Mouse (Mus musculus): Measurements from ENCODE around the gene Gsk3b.
"Not testable (repeated sequence)": the region's sequence is repeated elsewhere in the genome, so short reads cannot be mapped to it uniquely, and the experiment has no call there.

The Gsk3b gene

GRCm38 (mm10) chr16:38100569-38100968 lies 11.8 kb downstream of the Gsk3b start:
- DNase-seq (ENCODE audit: extremely low read depth, low read depth), result no peak

- DNase-seq (ENCODE audit: extremely low read depth, low read depth), result peak; percentile 65
Observed at GRCm38 (mm10) chr16:38105453-38105852, 16.7 kb downstream of the Gsk3b start.

GRCm38 (mm10) chr16:38106542-38106941 lies 17.7 kb downstream of the Gsk3b start:
- no peak for DNase-seq (ENCODE audit: extremely low read depth, low read depth)

- DNase-seq (ENCODE audit: extremely low read depth, low read depth), result no peak
Observed at GRCm38 (mm10) chr16:38110001-38110400, 21.2 kb downstream of the Gsk3b start.

GRCm38 (mm10) chr16:38110575-38110974 lies 21.8 kb downstream of the Gsk3b start:
- no peak for DNase-seq (ENCODE audit: extremely low read depth, low read depth)

GRCm38 (mm10) chr16:38114074-38114473 lies 25.3 kb downstream of the Gsk3b start:
- no peak for DNase-seq (ENCODE audit: extremely low read depth, low read depth)

GRCm38 (mm10) chr16:38117909-38118308 lies 29.1 kb downstream of the Gsk3b start:
- DNase-seq (ENCODE audit: extremely low read depth, low read depth), result not testable (repeated sequence)

GRCm38 (mm10) chr16:38118723-38119122 lies 29.9 kb downstream of the Gsk3b start:
- DNase-seq (ENCODE audit: extremely low read depth, low read depth), result no peak

- no peak for DNase-seq (ENCODE audit: extremely low read depth, low read depth)
Observed at GRCm38 (mm10) chr16:38119286-38119685, 30.5 kb downstream of the Gsk3b start.

GRCm38 (mm10) chr16:38129171-38129570 lies 40.4 kb downstream of the Gsk3b start:
- no peak for DNase-seq (ENCODE audit: extremely low read depth, low read depth)

GRCm38 (mm10) chr16:38131041-38131440 lies 42.2 kb downstream of the Gsk3b start:
- DNase-seq (ENCODE audit: extremely low read depth, low read depth), result no peak

GRCm38 (mm10) chr16:38131756-38132155 lies 43.0 kb downstream of the Gsk3b start:
- no peak for DNase-seq (ENCODE audit: extremely low read depth, low read depth)

GRCm38 (mm10) chr16:38132210-38132609 lies 43.4 kb downstream of the Gsk3b start:
- no peak for DNase-seq (ENCODE audit: extremely low read depth, low read depth)

GRCm38 (mm10) chr16:38137296-38137695 lies 48.5 kb downstream of the Gsk3b start:
- no peak for DNase-seq (ENCODE audit: extremely low read depth, low read depth)

- DNase-seq (ENCODE audit: extremely low read depth, low read depth), result no peak
Observed at GRCm38 (mm10) chr16:38144898-38145297, 56.1 kb downstream of the Gsk3b start.

- DNase-seq (ENCODE audit: extremely low read depth, low read depth), result no peak
Observed at GRCm38 (mm10) chr16:38150555-38150954, 61.8 kb downstream of the Gsk3b start.

GRCm38 (mm10) chr16:38157854-38158622 lies 69.2 kb downstream of the Gsk3b start:
- DNase-seq (ENCODE audit: extremely low read depth, low read depth), result no peak

GRCm38 (mm10) chr16:38162019-38162418 lies 73.2 kb downstream of the Gsk3b start:
- DNase-seq (ENCODE audit: extremely low read depth, low read depth), result no peak

GRCm38 (mm10) chr16:38164811-38165591 lies 76.2 kb downstream of the Gsk3b start:
- DNase-seq (ENCODE audit: extremely low read depth, low read depth), result no peak

GRCm38 (mm10) chr16:38168971-38169370 lies 80.2 kb downstream of the Gsk3b start:
- no peak for DNase-seq (ENCODE audit: extremely low read depth, low read depth)

- no peak for DNase-seq (ENCODE audit: extremely low read depth, low read depth)
Observed at GRCm38 (mm10) chr16:38179150-38179549, 90.3 kb downstream of the Gsk3b start.

- no peak for DNase-seq (ENCODE audit: extremely low read depth, low read depth)
Observed at GRCm38 (mm10) chr16:38181421-38181820, 92.6 kb downstream of the Gsk3b start.

All from MEL-GATA-1-ER (cell line).